Mouse (Mus musculus) liver, adult 2 months (tissue): ENCODE results near the gene Dscaml1.

ENCODE experiments used
- CTCF ChIP-seq: fragments of 200-500 bp; IDR thresholded peaks from 2 replicates; pipeline ENCODE4 v1.5.1; 2011; ENCODE audit warnings: low read depth, low read length, control low read depth
- POLR2A ChIP-seq: fragments of 200-500 bp; IDR thresholded peaks from 2 replicates; pipeline ENCODE4 v1.6.1; 2011; ENCODE audit warnings: low read length, control low read depth; ENCODE audit not compliant: insufficient read depth; ENCODE audit errors: extremely low read depth

DNA sequence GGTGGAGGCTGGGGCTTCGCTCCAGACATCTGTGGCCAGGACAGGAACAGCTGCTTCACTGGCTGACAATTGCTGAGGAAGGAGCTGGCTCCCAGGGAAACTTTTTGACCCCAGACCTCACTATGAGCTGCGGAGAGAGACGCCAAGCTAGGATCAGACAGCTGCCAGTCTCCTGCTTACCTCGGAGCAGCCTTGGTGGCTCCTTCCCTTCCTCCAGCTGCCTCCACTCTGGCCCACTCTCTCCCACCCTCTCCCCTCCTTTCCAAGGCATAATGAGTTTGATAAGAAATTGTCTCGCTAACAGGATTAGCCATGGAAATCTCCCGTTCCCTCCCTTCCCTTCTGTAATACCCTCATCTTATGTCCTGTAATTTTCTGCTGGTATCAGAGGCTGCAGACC is 219.1 kb downstream of the Dscaml1 start:
- TF ChIP-seq CTCF (no peak), POLR2A (no peak)
